Mouse (Mus musculus) layer of hippocampus, adult 18-20 months (tissue): Measurements from ENCODE around the gene Nxn. TPM values are rescaled to one million over a fixed set of nuclear protein-coding genes. Genes with fewer than 3 reads are reported as not detected.

ENCODE experiments used
- DNase-seq, 2 experiments: peaks; one replicate each; pipeline ENCODE4 v3.0.0; 2022; ENCODE audit warnings: low spot score in 2 of 2
- total RNA-seq, 2 experiments: library from RNA; stranded (reverse); gene quantifications; 2 replicates each; pipeline ENCODE4 v1.2.3; 2021

Nxn gene
- total RNA-seq, 2 experiments from 2014 or later = 10.1 to 12.4 TPM

- DNase-seq = no peak
Observed at GRCm38 (mm10) chr11:76366720-76367119, 32.2 kb downstream of the Nxn start.

GRCm38 (mm10) chr11:76364038-76364437 lies 34.9 kb downstream of the Nxn start:
- DNase-seq = no peak

GRCm38 (mm10) chr11:76363636-76364035 lies 35.3 kb downstream of the Nxn start:
- DNase-seq = no peak

GRCm38 (mm10) chr11:76363178-76363577 lies 35.8 kb downstream of the Nxn start:
- no peak for DNase-seq

- no peak for DNase-seq
Observed at GRCm38 (mm10) chr11:76361422-76361821, 37.5 kb downstream of the Nxn start.

GRCm38 (mm10) chr11:76360255-76360654 lies 38.7 kb downstream of the Nxn start:
- DNase-seq = no peak

- DNase-seq = no peak
Observed at GRCm38 (mm10) chr11:76358628-76359320, 40.2 kb downstream of the Nxn start.

- no peak for DNase-seq
Observed at GRCm38 (mm10) chr11:76357464-76357863, 41.5 kb downstream of the Nxn start.

- no peak for DNase-seq
Observed at GRCm38 (mm10) chr11:76356091-76356490, 42.8 kb downstream of the Nxn start.

GRCm38 (mm10) chr11:76355425-76355824 lies 43.5 kb downstream of the Nxn start:
- no peak for DNase-seq

- DNase-seq = no peak
Observed at GRCm38 (mm10) chr11:76352861-76353558, 45.9 kb downstream of the Nxn start.

- no peak for DNase-seq
Observed at GRCm38 (mm10) chr11:76351624-76352011, 47.3 kb downstream of the Nxn start.

- DNase-seq = no peak
Observed at GRCm38 (mm10) chr11:76350931-76351623, 47.9 kb downstream of the Nxn start.

GRCm38 (mm10) chr11:76349833-76350232 lies 49.1 kb downstream of the Nxn start:
- no peak for DNase-seq

GRCm38 (mm10) chr11:76347589-76347988 lies 51.4 kb downstream of the Nxn start:
- no peak for DNase-seq

GRCm38 (mm10) chr11:76343031-76343430 lies 55.9 kb downstream of the Nxn start:
- no peak for DNase-seq

GRCm38 (mm10) chr11:76341884-76342645 lies 56.9 kb downstream of the Nxn start:
- DNase-seq = no peak

- DNase-seq = no peak
Observed at GRCm38 (mm10) chr11:76341163-76341562, 57.8 kb downstream of the Nxn start.

GRCm38 (mm10) chr11:76339830-76340229 lies 59.1 kb downstream of the Nxn start:
- DNase-seq = no peak

GRCm38 (mm10) chr11:76339141-76339540 lies 59.8 kb downstream of the Nxn start:
- DNase-seq = no peak

- DNase-seq = no peak
Observed at GRCm38 (mm10) chr11:76338656-76339055, 60.3 kb downstream of the Nxn start.
